Mouse (Mus musculus): ENCODE data around the gene 9530077C05Rik. TPM values are rescaled to one million over a fixed set of nuclear protein-coding genes. Genes with fewer than 3 reads are reported as not detected.
"Not testable (repeated sequence)": the region's sequence is repeated elsewhere in the genome, so short reads cannot be mapped to it uniquely, and the experiment has no call there.

9530077C05Rik gene
- polyA plus RNA-seq, 1 experiment: not detected

- H3K27ac ChIP-seq (replicated peaks; ENCODE audit: low read depth, low read length): no peak overlapping the region
- H3K4me1 ChIP-seq (ENCODE audit: control insufficient read depth, insufficient read depth, insufficient read length, low read length): no peaks in the 10 kb centered on the region
- H3K4me3 ChIP-seq (ENCODE audit: insufficient read depth, low read depth, low read length): no peak overlapping the region
Measured at GRCm38 (mm10) chr9:22402976-22403375, 8.3 kb upstream of the 9530077C05Rik start.

- not testable (repeated sequence) for H3K4me1 ChIP-seq (ENCODE audit: control insufficient read depth, insufficient read depth, insufficient read length, low read length); H3K4me3 ChIP-seq (ENCODE audit: insufficient read depth, low read depth, low read length); H3K27ac ChIP-seq (replicated peaks; ENCODE audit: low read depth, low read length)
Measured at GRCm38 (mm10) chr9:22403501-22403900, 7.8 kb upstream of the 9530077C05Rik start.

GRCm38 (mm10) chr9:22405414-22405813 lies 5.9 kb upstream of the 9530077C05Rik start:
- no peaks in the 10 kb centered on the region for H3K4me1 ChIP-seq (ENCODE audit: control insufficient read depth, insufficient read depth, insufficient read length, low read length)
- H3K27ac ChIP-seq (replicated peaks; ENCODE audit: low read depth, low read length): no peak overlapping the region
- no peak overlapping the region for H3K4me3 ChIP-seq (ENCODE audit: insufficient read depth, low read depth, low read length)

- not testable (repeated sequence) for H3K4me3 ChIP-seq (ENCODE audit: insufficient read depth, low read depth, low read length); H3K27ac ChIP-seq (replicated peaks; ENCODE audit: low read depth, low read length); H3K4me1 ChIP-seq (ENCODE audit: control insufficient read depth, insufficient read depth, insufficient read length, low read length)
Measured at GRCm38 (mm10) chr9:22407633-22408032, 3.7 kb upstream of the 9530077C05Rik start.

- H3K27ac ChIP-seq (replicated peaks; ENCODE audit: low read depth, low read length); H3K4me1 ChIP-seq (ENCODE audit: control insufficient read depth, insufficient read depth, insufficient read length, low read length); H3K4me3 ChIP-seq (ENCODE audit: insufficient read depth, low read depth, low read length): not testable (repeated sequence)
Measured at GRCm38 (mm10) chr9:22408344-22408743, 3.0 kb upstream of the 9530077C05Rik start.

- no peak overlapping the region for H3K27ac ChIP-seq (replicated peaks; ENCODE audit: low read depth, low read length)
- no peak overlapping the region for H3K4me3 ChIP-seq (ENCODE audit: insufficient read depth, low read depth, low read length)
- no peaks in the 10 kb centered on the region for H3K4me1 ChIP-seq (ENCODE audit: control insufficient read depth, insufficient read depth, insufficient read length, low read length)
Measured at GRCm38 (mm10) chr9:22409501-22409900, 1.8 kb upstream of the 9530077C05Rik start.

GRCm38 (mm10) chr9:22416187-22416586 lies 4.9 kb downstream of the 9530077C05Rik start:
- H3K27ac ChIP-seq (replicated peaks; ENCODE audit: low read depth, low read length): no peak overlapping the region
- H3K4me1 ChIP-seq (ENCODE audit: control insufficient read depth, insufficient read depth, insufficient read length, low read length): no peaks in the 10 kb centered on the region
- H3K4me3 ChIP-seq (ENCODE audit: insufficient read depth, low read depth, low read length): no peak overlapping the region

- no peak overlapping the region for H3K27ac ChIP-seq (replicated peaks; ENCODE audit: low read depth, low read length)
- no peak overlapping the region for H3K4me3 ChIP-seq (ENCODE audit: insufficient read depth, low read depth, low read length)
- H3K4me1 ChIP-seq (ENCODE audit: control insufficient read depth, insufficient read depth, insufficient read length, low read length): no peaks in the 10 kb centered on the region
Measured at GRCm38 (mm10) chr9:22417547-22417946, 6.2 kb downstream of the 9530077C05Rik start.

GRCm38 (mm10) chr9:22419877-22420276 lies 8.6 kb downstream of the 9530077C05Rik start:
- no peaks in the 10 kb centered on the region for H3K4me1 ChIP-seq (ENCODE audit: control insufficient read depth, insufficient read depth, insufficient read length, low read length)
- H3K27ac ChIP-seq (replicated peaks; ENCODE audit: low read depth, low read length): no peak overlapping the region
- H3K4me3 ChIP-seq (ENCODE audit: insufficient read depth, low read depth, low read length): no peak overlapping the region

GRCm38 (mm10) chr9:22420491-22420890 lies 9.2 kb downstream of the 9530077C05Rik start:
- H3K27ac ChIP-seq (replicated peaks; ENCODE audit: low read depth, low read length): no peak overlapping the region
- no peaks in the 10 kb centered on the region for H3K4me1 ChIP-seq (ENCODE audit: control insufficient read depth, insufficient read depth, insufficient read length, low read length)
- no peak overlapping the region for H3K4me3 ChIP-seq (ENCODE audit: insufficient read depth, low read depth, low read length)

- no peak overlapping the region for H3K27ac ChIP-seq (replicated peaks; ENCODE audit: low read depth, low read length)
- H3K4me1 ChIP-seq (ENCODE audit: control insufficient read depth, insufficient read depth, insufficient read length, low read length): no peaks in the 10 kb centered on the region
- H3K4me3 ChIP-seq (ENCODE audit: insufficient read depth, low read depth, low read length): no peak overlapping the region
Measured at GRCm38 (mm10) chr9:22422559-22422958, 11.2 kb downstream of the 9530077C05Rik start.

GRCm38 (mm10) chr9:22423507-22423906 lies 12.2 kb downstream of the 9530077C05Rik start:
- H3K4me3 ChIP-seq (ENCODE audit: insufficient read depth, low read depth, low read length): no peak overlapping the region
- no peak overlapping the region for H3K27ac ChIP-seq (replicated peaks; ENCODE audit: low read depth, low read length)
- H3K4me1 ChIP-seq (ENCODE audit: control insufficient read depth, insufficient read depth, insufficient read length, low read length): no peaks in the 10 kb centered on the region

GRCm38 (mm10) chr9:22424196-22424595 lies 12.9 kb downstream of the 9530077C05Rik start:
- Histone ChIP-seq H3K4me1 (ENCODE audit: control insufficient read depth, insufficient read depth, insufficient read length, low read length) (no peaks in the 10 kb centered on the region), H3K27ac (replicated peaks; ENCODE audit: low read depth, low read length) (no peak overlapping the region), H3K4me3 (ENCODE audit: insufficient read depth, low read depth, low read length) (no peak overlapping the region)

GRCm38 (mm10) chr9:22424719-22425118 lies 13.4 kb downstream of the 9530077C05Rik start:
- Histone ChIP-seq H3K4me3 (ENCODE audit: insufficient read depth, low read depth, low read length) (no peak overlapping the region), H3K27ac (replicated peaks; ENCODE audit: low read depth, low read length) (no peak overlapping the region), H3K4me1 (ENCODE audit: control insufficient read depth, insufficient read depth, insufficient read length, low read length) (no peaks in the 10 kb centered on the region)

GRCm38 (mm10) chr9:22428028-22428665 lies 16.8 kb downstream of the 9530077C05Rik start:
- H3K27ac ChIP-seq (replicated peaks; ENCODE audit: low read depth, low read length): no peak overlapping the region
- no peaks in the 10 kb centered on the region for H3K4me1 ChIP-seq (ENCODE audit: control insufficient read depth, insufficient read depth, insufficient read length, low read length)
- no peak overlapping the region for H3K4me3 ChIP-seq (ENCODE audit: insufficient read depth, low read depth, low read length)

GRCm38 (mm10) chr9:22428666-22429410 lies 17.5 kb downstream of the 9530077C05Rik start:
- no peak overlapping the region for H3K27ac ChIP-seq (replicated peaks; ENCODE audit: low read depth, low read length)
- H3K4me3 ChIP-seq (ENCODE audit: insufficient read depth, low read depth, low read length): no peak overlapping the region
- H3K4me1 ChIP-seq (ENCODE audit: control insufficient read depth, insufficient read depth, insufficient read length, low read length): no peaks in the 10 kb centered on the region

All from brown adipose tissue, adult 24 weeks (tissue).